Mouse (Mus musculus) spleen, adult 2 months (tissue): Measurements from ENCODE around the gene Nedd9. TPM values are rescaled to one million over a fixed set of nuclear protein-coding genes. Genes with fewer than 3 reads are reported as not detected.

Experiments used
- DNase-seq, 2 experiments: peaks; one replicate each; pipeline versions ENCODE4 v3.0.0 to v3.0.0-alpha.2; 2012 to 2021; ENCODE audit warnings: low spot score in 2 of 2, low read depth in 1 of 2
- H3K27ac ChIP-seq: fragments of 200-500 bp; 2 replicates; pipeline ENCODE4 v1.5.1; 2012; ENCODE audit warnings: low read length, inconsistent platforms; ENCODE audit not compliant: insufficient read depth
- H3K27me3 ChIP-seq: fragments of 200-500 bp; 2 replicates; pipeline ENCODE4 v1.6.1; 2012; ENCODE audit warnings: mild to moderate bottlenecking, moderate library complexity, low read length, inconsistent platforms; ENCODE audit not compliant: control insufficient read depth, insufficient read depth
- H3K36me3 ChIP-seq: fragments of 200-500 bp; 2 replicates; pipeline ENCODE4 v1.6.1; 2012; ENCODE audit warnings: mild to moderate bottlenecking, low read length, inconsistent platforms; ENCODE audit not compliant: control insufficient read depth, insufficient read depth
- H3K4me1 ChIP-seq: fragments of 200-500 bp; 2 replicates; pipeline ENCODE4 v1.6.1; 2011; ENCODE audit warnings: inconsistent platforms; ENCODE audit not compliant: control insufficient read depth, insufficient read depth, insufficient read length
- H3K4me3 ChIP-seq: fragments of 200-500 bp; 2 replicates; pipeline ENCODE4 v1.5.1; 2011; ENCODE audit warnings: mild to moderate bottlenecking, inconsistent platforms; ENCODE audit not compliant: insufficient read depth, insufficient read length; ENCODE audit errors: extremely low read depth
- CTCF ChIP-seq: fragments of 200-500 bp; IDR thresholded peaks from 2 replicates; pipeline ENCODE4 v1.5.1; 2011; ENCODE audit warnings: mild to moderate bottlenecking, inconsistent platforms; ENCODE audit not compliant: insufficient read depth, insufficient read length, insufficient replicate concordance; ENCODE audit errors: extremely low read depth
- POLR2A ChIP-seq: fragments of 200-500 bp; IDR thresholded peaks from 2 replicates; pipeline ENCODE4 v1.6.1; 2011; ENCODE audit warnings: low read depth, low read length, inconsistent platforms
- WGBS: fragments of 180-500 bp; shearing (Covaris S2); methylation state at CpG from one replicate; pipeline ENCODE4 v1.1.7; 2018; 5-methylcytosine and 5-hydroxymethylcytosine counted together
- polyA plus RNA-seq: library from polyadenylated mRNA; depleted of rRNA; stranded (reverse); fragments of >200 nt; gene quantifications from 2 replicates; pipeline ENCODE4 v1.2.3, GENCODE M21; 2012; rRNA removed

The Nedd9 gene
- polyA plus RNA-seq, result 45.3 and 48.4 TPM in 2 replicates

DNA sequence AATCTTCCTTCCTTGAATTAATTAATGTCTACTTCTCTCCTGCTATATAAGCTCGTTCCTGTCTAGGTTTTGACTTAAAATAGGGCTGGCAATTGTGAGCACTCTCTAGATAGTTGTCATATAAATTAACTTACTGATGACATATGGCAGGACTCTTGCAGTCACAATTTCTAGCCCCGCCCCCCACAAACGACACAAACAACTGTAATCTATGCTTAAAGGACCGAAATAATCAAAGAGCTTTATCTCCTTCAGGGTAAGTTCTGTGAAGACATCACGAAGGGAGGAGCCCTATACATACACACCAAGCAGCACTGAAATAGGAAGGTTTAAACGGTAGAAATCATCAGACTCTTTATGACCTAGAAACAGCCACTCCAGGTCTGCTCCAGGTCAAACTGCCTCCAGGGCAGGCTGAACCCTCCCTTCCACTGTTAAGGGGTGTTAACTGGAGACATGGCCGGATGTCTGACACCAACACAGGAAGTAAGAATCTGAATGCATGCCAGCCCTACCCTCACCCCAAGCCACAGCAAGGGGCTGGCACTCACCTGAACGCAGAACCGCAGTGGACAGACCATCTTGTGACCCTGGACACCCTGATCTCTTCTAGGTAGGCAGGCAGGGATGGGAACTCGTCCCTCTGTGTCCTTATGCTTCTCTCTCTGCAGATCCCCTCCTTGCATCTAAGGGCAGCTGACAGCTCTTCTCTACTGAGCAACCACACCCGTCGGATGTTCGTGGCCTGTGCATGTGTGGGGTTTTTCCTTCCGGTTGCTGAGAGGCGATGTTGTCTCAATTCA is at the start of gene Nedd9:
Gene Nedd9 (minus strand): TSS at position 757 of the 803 bp plus-strand sequence.
- Histone ChIP-seq H3K36me3 (peaks cover 2% of the 10 kb centered on the region; the same call in 1 of the 2 replicates), H3K27ac (peak within 1 kb of the TSS; percentile 99), H3K27me3 (no peaks in the 10 kb centered on the region), H3K4me1 (peaks cover 45% of the 10 kb centered on the region), H3K4me3 (peak within 1 kb of the TSS; percentile 87)
- TF ChIP-seq CTCF (no peak), POLR2A (peak; percentile 69; the same call in 1 of the 2 replicates)
- 4% methylated on average over 15 of the region's 15 CpGs for WGBS
- peak; percentile 81 to 82 for DNase-seq

DNA sequence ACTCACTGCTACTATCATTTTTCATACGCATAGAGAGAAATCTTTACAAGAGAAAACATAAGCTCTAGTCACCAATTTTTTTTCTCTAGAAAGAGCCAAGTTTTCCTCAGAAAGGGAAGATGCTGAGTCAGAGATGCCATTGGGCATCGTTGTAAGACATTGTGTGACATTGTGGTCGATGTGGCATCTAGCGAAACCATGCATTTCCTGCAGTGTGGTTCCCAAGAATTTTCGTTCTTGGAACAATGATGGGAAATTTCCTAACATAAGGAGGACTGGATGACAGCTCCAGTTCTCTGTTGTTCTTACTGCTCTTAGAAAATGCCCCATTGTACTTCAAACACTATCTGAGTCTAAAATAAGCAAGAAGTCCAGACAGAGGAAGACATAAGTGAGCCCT is 45.5 kb upstream of the Nedd9 start:
- no peak overlapping the region for H3K27ac ChIP-seq
- no peaks in the 10 kb centered on the region for H3K4me1 ChIP-seq
- no peaks in the 10 kb centered on the region for H3K36me3 ChIP-seq
- DNase-seq, result no peak
- H3K27me3 ChIP-seq, result no peaks in the 10 kb centered on the region
- H3K4me3 ChIP-seq, result no peak overlapping the region
- 53% methylated on average over 5 of the region's 5 CpGs for WGBS
- TF ChIP-seq POLR2A, result no peak
- TF ChIP-seq CTCF, result no peak

DNA sequence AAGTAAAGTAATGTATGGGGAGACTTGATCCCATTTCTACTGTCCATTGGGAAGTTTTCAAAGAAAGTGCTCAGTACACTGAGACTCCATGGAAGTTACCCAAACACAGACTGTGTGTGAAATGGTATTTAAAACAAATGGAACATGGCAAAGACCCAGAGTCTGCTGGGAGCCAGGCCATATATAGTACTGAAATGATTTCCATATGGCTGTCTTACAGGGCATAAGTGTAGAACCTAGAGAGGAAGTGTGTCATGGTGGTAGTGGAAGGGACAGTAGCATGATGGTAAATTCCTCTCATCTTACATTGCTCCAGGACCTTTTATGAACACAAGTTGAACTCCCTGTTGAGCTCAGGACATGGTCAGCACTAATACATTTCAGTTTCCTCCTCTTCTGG is 43.2 kb upstream of the Nedd9 start:
- TF ChIP-seq POLR2A (no peak), CTCF (no peak)
- no peak overlapping the region for H3K4me3 ChIP-seq
- no peaks in the 10 kb centered on the region for H3K27me3 ChIP-seq
- H3K27ac ChIP-seq, result no peak overlapping the region
- no peaks in the 10 kb centered on the region for H3K36me3 ChIP-seq
- no peaks in the 10 kb centered on the region for H3K4me1 ChIP-seq
- no peak for DNase-seq

DNA sequence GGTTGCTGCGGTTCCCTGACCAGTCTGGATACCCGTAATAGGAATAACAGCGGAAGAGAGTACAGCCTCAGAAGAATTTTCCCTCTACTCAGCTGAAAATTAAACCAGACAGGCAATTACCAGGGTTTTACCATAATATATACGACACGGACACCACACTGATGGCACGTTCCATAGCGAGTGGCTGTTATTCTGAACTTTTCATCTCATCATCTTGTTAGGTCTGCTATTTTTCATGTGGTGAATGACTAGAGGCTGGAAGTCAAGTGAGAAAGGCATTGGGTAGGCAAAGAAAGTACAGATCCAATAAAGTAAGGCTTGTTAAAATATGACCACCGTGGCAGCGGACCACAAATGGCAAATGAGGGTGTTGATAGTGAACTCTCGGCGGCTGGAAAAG is 37.0 kb upstream of the Nedd9 start:
- whole genome bisulfite sequencing, result 95% methylated on average over 11 of the region's 11 CpGs
- DNase-seq, result no peak
- Histone ChIP-seq H3K4me3 (no peak overlapping the region), H3K27me3 (no peaks in the 10 kb centered on the region), H3K27ac (no peak overlapping the region), H3K4me1 (peaks cover 2% of the 10 kb centered on the region; the same call in 1 of the 2 replicates), H3K36me3 (no peaks in the 10 kb centered on the region)
- TF ChIP-seq POLR2A, result no peak
- no peak for TF ChIP-seq CTCF

DNA sequence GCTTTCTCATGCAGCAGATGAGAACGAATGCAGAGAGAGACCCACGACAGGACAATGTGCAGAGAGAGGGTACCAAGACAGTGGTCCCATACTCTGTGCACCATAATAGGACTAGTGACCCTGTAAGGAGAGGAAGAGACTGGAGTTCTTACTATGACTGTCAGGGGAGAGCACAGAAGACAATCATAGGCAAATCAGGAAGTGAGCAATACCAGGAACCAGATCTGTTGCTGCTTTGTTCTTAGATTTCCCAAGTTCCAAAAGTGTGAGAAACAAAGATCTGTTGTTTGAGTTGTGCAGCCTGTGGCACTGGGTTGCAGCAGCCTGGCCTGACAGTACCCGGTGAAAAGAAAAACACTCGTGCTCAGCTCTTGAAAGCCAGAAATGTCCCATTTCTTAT is 34.1 kb upstream of the Nedd9 start:
- TF ChIP-seq CTCF (no peak), POLR2A (no peak)
- Histone ChIP-seq H3K4me3 (no peak overlapping the region), H3K36me3 (no peaks in the 10 kb centered on the region), H3K27me3 (no peaks in the 10 kb centered on the region), H3K4me1 (peaks cover 2% of the 10 kb centered on the region; the same call in 1 of the 2 replicates), H3K27ac (no peak overlapping the region)
- no peak for DNase-seq
- WGBS, result 81% methylated on average over 4 of the region's 4 CpGs

DNA sequence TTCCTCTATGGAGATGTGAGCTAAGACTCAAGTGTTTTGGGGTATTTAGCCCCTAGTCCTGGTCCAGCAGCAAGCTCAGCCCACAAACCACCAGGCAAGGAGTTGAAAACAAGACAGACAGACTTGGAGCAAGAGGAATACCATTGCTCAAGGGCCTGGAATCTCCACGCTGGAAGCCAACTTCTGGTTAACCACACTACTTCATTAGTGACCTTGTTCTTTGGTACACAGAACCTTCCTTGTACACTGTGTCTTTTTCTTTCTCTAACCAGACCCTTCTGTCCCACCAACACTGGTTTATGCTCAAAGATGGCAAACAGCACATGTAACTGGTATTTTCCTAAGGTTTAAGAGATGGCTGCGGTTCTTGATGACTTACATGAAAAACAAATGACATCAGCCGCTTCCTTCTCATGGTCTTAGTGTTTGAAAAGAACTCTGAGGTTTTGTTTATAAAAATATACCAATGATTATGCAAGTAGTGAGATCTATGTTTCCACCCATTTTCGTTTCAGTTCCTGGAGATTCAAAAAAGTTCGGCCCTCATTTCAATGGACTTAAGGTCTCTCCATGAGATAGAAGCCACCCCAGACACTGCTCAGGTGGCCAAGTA is 33.5 kb upstream of the Nedd9 start:
- Histone ChIP-seq H3K27ac (no peak overlapping the region), H3K27me3 (no peaks in the 10 kb centered on the region), H3K36me3 (no peaks in the 10 kb centered on the region), H3K4me3 (no peak overlapping the region), H3K4me1 (peaks cover 2% of the 10 kb centered on the region; the same call in 1 of the 2 replicates)
- DNase-seq, result no peak
- WGBS, result 86% methylated on average over 5 of the region's 5 CpGs
- no peak for TF ChIP-seq POLR2A

DNA sequence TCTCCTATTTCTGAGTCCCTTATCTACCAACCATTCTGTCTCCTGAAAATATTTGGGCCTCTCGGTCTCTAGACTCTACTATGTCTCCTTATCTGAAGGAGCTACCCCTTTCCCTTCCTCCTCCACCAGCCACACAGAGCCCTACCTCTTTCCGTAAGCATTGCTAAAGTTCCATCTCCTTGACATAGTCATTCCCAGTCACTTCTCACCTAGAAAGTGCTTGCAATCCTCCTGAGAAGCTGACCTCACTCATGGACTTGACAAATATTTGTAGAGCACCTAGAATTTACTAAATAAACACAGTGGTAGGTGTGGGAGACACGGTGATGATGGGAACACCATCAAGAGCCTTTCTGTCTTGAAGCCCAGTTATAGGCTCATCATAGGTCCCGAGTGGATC is 32.6 kb upstream of the Nedd9 start:
- H3K27me3 ChIP-seq, result no peaks in the 10 kb centered on the region
- H3K36me3 ChIP-seq, result no peaks in the 10 kb centered on the region
- 92% methylated on average over 4 of the region's 4 CpGs for WGBS
- no peak for TF ChIP-seq POLR2A
- TF ChIP-seq CTCF, result no peak
- DNase-seq, result no peak
- peaks cover 2% of the 10 kb centered on the region; the same call in 1 of the 2 replicates for H3K4me1 ChIP-seq
- H3K4me3 ChIP-seq, result no peak overlapping the region
- H3K27ac ChIP-seq, result no peak overlapping the region
